Mouse (Mus musculus) ES-E14 (cell line): ENCODE measurements around the gene Klri1.

ENCODE experiments used
- CHD2 ChIP-seq: IDR thresholded peaks from 2 replicates; pipeline ENCODE4 v1.6.1; 2014; ENCODE audit warnings: mild to moderate bottlenecking, low read depth, low read length, inconsistent platforms
- HCFC1 ChIP-seq: IDR thresholded peaks from 2 replicates; pipeline ENCODE4 v1.6.1; 2012; ENCODE audit warnings: low read length, inconsistent platforms, borderline replicate concordance; ENCODE audit not compliant: insufficient read depth
- MAFK ChIP-seq: IDR thresholded peaks from 2 replicates; pipeline ENCODE4 v1.6.1; 2014; ENCODE audit warnings: mild to moderate bottlenecking, low read depth, low read length, inconsistent platforms; ENCODE audit not compliant: insufficient read depth
- ZC3H11A ChIP-seq: IDR thresholded peaks from 2 replicates; pipeline ENCODE4 v1.6.1; 2012; ENCODE audit warnings: low read depth, mild to moderate bottlenecking, inconsistent platforms, low read length, borderline replicate concordance

GRCm38 (mm10) chr6:129721390-129721789 is 4.5 kb upstream of the Klri1 start:
- no peak for TF ChIP-seq MAFK
- no peak for TF ChIP-seq CHD2
- no peak for TF ChIP-seq HCFC1
- no peak for TF ChIP-seq ZC3H11A
